Mouse (Mus musculus) heart, adult 8-10 months (tissue): ENCODE data around the gene Trim62. TPM values are rescaled to one million over a fixed set of nuclear protein-coding genes. Genes with fewer than 3 reads are reported as not detected.

Experiments
- DNase-seq: peaks from one replicate; pipeline ENCODE4 v3.0.0; 2022; ENCODE audit warnings: low spot score
- total RNA-seq, 4 experiments: library from RNA; stranded (reverse); gene quantifications; 2 replicates each; pipeline ENCODE4 v1.2.4; 2022

The Trim62 gene
- total RNA-seq = 1 to 10 TPM in 3 of 4 experiments, under 1 TPM in 1; 0.97 to 1.1 (median 1.0) TPM

DNA sequence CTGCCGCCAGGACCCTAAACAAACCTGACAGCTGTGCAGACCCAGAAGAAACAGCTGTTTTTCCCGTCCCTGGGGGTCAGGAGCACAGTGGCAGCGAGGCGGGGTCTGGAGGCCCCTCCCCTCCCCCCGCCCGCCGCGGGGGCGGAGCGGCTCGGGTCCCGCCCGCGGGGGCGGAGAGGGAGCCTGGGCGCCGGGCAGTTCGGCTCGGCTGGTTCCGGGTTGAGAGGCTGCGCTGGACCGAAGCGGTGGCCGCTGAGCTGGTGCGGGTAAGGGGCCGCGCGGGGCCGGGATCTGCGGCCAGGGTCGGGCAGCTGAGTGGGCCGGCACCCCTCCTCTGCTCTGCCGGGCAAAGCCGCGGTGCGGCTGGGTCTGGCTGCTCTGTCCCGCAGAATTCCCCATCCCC is at the start of gene Trim62:
Gene Trim62 (plus strand): TSS at position 202 of the 403 bp plus-strand sequence.
- DNase-seq = peak; percentile 49

DNA sequence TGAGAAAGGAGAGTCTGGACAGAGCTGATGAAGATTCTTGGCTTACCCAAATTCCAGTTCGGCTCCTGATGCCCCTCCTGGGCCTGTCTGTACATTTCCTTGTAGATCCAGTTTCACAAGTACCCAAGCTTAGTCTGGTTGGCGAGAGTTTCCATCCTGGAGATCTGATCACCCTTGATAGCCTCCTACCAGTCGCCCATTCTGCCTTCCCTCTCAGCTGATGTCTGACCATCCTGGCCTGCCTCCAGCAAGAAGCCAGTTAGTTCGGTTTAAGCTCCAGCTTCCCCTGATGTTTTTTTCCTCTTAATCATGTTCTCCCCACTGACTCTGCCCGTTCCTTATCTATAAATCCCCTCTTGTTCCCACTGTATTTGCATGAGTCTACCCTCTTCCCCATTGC is 45.2 kb upstream of the Trim62 start:
- DNase-seq = no peak

GRCm38 (mm10) chr4:128839811-128840738 is 43.3 kb upstream of the Trim62 start:
- DNase-seq = peak; percentile 38

- peak; percentile 14 for DNase-seq
Observed at GRCm38 (mm10) chr4:128841259-128841658, 42.1 kb upstream of the Trim62 start.

DNA sequence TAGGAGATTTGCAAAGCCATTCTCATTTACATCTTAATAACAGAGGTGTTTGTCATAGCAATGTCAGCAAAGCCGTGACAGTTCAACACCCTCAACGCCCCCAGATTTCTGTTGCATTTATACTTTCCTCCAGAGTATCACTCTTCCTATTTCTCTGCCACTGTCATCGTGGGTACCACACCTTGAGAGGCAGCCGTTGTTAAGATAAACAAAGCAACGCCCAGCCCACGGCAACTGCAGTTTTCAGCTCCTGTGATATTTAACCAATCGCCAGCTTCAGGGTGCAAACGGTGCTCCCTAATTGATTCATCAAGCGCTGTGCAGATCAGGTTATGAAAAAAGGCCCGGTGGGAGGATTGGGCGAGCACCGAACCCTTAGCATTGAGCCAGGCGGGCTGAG is 38.8 kb upstream of the Trim62 start:
- DNase-seq = no peak

- DNase-seq = no peak
Observed at GRCm38 (mm10) chr4:128845367-128845973, 37.9 kb upstream of the Trim62 start.

DNA sequence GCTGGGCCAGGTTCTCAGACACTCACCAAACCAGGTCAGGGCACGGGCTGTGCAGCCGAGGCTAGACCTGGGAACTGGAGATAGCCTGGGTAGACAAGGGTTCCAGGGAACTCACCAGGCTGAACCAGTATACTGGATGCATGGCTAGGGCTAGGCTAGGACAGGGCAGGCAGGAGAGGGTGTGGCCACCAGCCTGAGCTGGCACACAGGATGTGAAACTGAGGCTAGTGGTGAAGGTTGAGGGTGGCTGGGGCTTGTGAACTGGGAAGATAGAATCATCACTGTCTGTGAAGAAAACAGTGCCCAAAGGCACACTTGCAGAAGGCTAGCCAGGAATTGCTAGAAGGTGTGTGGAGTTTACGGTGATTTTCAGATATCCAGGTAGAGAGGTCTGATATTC is 34.4 kb upstream of the Trim62 start:
- no peak for DNase-seq

GRCm38 (mm10) chr4:128849686-128850085 is 33.7 kb upstream of the Trim62 start:
- no peak for DNase-seq

DNA sequence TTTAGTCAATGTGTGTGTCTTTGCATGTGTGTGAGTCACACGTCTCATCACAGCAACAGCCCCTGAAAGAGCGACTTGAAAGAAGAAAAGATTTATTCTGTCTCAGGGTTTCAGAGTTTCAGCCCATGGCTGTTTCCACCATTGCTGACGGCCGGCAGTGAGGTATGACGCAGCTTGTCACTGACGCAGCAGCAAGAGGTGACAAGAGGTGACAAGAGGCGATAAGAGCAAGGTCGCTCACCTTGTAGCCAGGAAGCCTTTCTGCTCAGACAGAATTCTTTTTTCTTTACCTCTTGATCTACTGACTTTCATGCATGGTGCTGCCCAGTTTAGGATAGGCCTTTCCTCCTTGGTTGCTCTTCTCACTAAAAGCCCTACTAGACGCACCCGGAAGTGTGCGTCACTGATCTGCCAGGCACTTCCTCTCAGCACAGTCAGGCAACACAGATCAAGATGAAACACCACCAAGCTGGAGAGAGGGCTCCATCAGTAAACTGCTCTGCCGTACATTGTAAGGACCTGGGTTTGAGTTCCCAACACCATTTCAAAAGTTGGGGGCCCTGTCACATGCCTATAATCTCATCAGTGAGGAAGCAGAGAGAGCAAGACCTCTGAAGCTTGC is 31.0 kb upstream of the Trim62 start:
- DNase-seq = no peak

- DNase-seq = no peak
Observed at GRCm38 (mm10) chr4:128853117-128853516, 30.3 kb upstream of the Trim62 start.

DNA sequence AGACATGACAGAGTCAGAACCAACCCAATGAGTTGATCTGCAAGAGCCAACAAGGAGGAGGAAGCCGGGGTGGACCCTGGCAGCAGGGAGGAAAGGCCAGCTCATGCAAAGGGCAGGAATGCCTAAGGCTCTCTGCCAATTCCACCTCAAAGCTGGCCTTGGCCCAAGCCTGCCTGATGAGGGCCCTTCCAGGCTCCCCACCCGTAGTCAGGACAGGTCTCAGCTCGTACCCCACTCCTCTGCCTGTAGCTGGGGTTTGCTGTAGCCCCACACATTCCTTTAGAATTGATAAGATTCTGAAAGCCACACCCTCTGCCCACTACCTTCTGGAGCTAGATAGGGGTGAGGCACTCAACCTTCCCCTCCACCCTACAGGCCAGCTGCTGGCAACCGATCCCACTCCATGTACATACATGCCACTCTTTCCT is 27.8 kb upstream of the Trim62 start:
- DNase-seq = peak; percentile 13

GRCm38 (mm10) chr4:128857212-128857611 is 26.2 kb upstream of the Trim62 start:
- DNase-seq = no peak

- DNase-seq = peak; percentile 41
Observed at GRCm38 (mm10) chr4:128858226-128858625, 25.2 kb upstream of the Trim62 start.

GRCm38 (mm10) chr4:128858878-128859277 is 24.5 kb upstream of the Trim62 start:
- no peak for DNase-seq

DNA sequence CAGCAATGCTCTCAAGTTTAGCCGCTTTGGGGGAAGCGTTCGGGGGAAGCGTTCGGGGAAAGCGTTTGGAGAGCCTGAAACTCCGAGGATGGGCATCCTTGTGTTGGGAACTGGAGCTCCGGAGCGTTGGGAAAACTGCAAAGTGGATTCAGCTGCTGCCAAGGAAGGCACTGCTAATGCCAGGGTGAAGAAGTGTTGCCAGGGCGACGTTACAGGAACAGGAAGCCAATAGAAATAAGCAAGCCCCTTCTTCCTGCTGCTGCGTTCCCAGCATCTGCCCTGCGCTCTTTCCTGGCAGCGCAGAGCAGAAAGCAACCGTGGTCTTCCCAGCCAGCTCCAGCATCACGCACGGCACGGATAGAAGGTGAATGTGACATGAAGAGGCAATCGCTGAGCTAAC is 10.4 kb upstream of the Trim62 start:
- DNase-seq = no peak

- no peak for DNase-seq
Observed at GRCm38 (mm10) chr4:128874062-128874461, 9.3 kb upstream of the Trim62 start.

- no peak for DNase-seq
Observed at GRCm38 (mm10) chr4:128875439-128875838, 7.9 kb upstream of the Trim62 start.

DNA sequence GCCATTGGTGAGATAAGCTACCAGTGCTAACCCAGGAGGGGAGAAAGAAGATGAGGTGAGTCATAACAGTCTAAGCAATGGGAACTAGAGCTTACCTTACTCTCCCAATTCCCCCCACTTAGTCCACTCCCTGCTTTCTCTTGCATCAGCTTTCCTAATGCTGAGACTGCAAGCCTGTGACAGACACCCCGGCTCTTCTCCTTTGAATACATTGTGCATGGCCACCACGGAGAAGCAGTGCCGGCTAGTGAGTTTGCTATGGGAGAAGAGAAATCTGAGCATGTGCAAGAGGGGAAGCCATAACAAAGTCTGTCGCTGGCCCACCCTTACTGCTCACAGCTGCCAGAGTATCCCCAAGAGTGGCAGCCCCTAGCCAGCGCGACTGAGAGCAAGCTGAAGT is 5.9 kb upstream of the Trim62 start:
- DNase-seq = no peak

- no peak for DNase-seq
Observed at GRCm38 (mm10) chr4:128878901-128879491, 4.4 kb upstream of the Trim62 start.

DNA sequence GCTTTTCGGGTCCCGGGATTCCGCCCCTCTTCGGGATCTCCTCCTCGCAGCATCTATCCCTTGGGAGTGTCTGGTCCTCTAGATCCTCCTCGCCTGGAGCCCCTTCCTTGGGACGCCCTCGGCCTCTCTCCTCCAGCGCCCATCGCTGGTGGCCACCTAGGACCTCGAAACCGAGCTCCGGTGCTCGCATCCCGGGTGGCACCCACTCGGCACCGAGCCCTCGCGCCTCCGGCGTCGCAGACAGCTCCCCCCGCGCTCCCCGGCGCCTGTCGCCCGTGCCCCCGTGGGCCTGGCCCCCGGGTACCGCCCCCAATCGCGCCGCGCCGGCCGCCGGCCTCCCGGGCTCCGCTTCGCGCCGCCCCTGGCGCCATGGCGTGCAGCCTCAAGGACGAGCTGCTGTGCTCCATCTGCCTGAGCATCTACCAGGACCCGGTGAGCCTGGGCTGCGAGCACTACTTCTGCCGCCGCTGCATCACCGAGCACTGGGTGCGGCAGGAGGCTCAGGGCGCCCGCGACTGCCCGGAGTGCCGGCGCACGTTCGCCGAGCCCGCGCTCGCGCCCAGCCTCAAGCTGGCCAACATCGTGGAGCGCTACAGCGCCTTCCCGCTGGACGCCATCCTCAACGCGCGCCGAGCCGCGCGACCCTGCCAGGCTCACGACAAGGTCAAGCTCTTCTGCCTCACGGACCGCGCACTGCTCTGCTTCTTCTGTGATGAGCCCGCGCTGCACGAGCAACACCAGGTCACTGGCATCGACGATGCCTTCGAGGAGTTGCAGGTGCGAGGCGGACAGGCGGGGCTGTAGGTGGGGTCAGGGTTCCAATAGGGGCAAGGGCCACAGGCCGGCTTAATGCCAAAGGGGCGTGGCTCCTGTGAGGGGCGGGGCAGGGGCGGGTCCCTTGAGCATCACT is 676 bp downstream of the Trim62 start:
- no peak for DNase-seq

DNA sequence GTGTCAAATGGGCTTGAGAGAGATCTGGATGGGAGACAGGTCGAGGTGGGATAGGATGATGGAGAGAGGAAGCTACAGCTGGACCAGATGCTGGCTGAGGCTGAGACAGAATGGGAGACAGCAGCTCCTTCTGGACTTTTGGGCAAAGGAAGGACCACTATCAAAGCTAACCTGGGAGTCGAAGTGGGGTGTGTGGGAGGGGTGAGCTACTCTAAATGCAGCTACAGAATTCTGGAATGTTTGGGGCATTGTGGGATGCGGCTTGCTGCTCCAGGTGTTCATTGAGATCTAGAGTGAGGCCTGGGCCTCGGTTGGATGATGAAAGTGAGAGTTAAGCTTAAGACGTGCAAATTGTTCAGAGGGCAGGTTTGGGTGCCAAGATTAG is 1.3 kb downstream of the Trim62 start:
- no peak for DNase-seq
